Mouse (Mus musculus) E14TG2a.4 (cell line): Measurements from ENCODE around the gene Jmjd7.

ENCODE experiments used
- CTCF ChIP-seq: conservative IDR thresholded peaks from 2 replicates; pipeline ENCODE4 v1.5.1; 2014; ENCODE audit warnings: low read length
- POU5F1 ChIP-seq: IDR thresholded peaks from 2 replicates; pipeline ENCODE4 v1.6.1; 2014; ENCODE audit warnings: low read length, borderline replicate concordance

- TF ChIP-seq CTCF (no peak), POU5F1 (no peak)
These were observed 20.9 kb downstream of the Jmjd7 start for GRCm38 (mm10) chr2:120048173-120048572.
